23 mouse cellular contexts compared by ENCODE assay signal in genomic region chr10:45382637-45382958, GRCm38 (mm10). TPM values are rescaled to one million over a fixed set of nuclear protein-coding genes. Genes with fewer than 3 reads are reported as not detected.
A peak's percentile ranks its signal among the peaks of the same experiment; 100 is the strongest.
DNase-seq lines count a peak whose midpoint lies in the region; ATAC-seq and TF ChIP-seq lines count a peak whose summit lies in the region.
"Had no signal": no experiment of that assay in that cellular context is flagged by ENCODE, and none has a peak within 500 bp of the region (broad histone marks: within the 10 kb centered on the region; RNA-seq: fewer than 3 reads in every experiment).

No protein-coding gene starts in this region.

- TF ChIP-seq CTCF in forebrain, postnatal 0 days (IDR thresholded peaks at IDR 0.05; ENCODE audit: low read depth): no peak

- H3K4me1 ChIP-seq in forebrain, embryonic 15.5 days: no peaks in the 10 kb centered on the region
- no peaks in the 10 kb centered on the region for H3K4me1 ChIP-seq in forebrain, postnatal 0 days (ENCODE audit: insufficient read depth)
- H3K4me1 ChIP-seq in neural tube, embryonic 12.5 days: no peaks in the 10 kb centered on the region
- no peaks in the 10 kb centered on the region for H3K4me1 ChIP-seq in neural tube, embryonic 15.5 days
- H3K4me1 ChIP-seq in midbrain, embryonic 13.5 days (replicated peaks): no peaks in the 10 kb centered on the region
- H3K4me1 ChIP-seq in neural tube, embryonic 14.5 days (ENCODE audit: control insufficient read depth, insufficient read depth, low read length): no peaks in the 10 kb centered on the region
- H3K4me1 ChIP-seq: heart, embryonic 15.5 days; hindbrain, embryonic 10.5 days; hindbrain, embryonic 13.5 days had no signal

- no peak overlapping the region for H3K27ac ChIP-seq in forebrain, embryonic 15.5 days (replicated peaks)
- no peak overlapping the region for H3K27ac ChIP-seq in forebrain, postnatal 0 days (ENCODE audit: low read depth, low read length)
- H3K27ac ChIP-seq in neural tube, embryonic 12.5 days: no peak overlapping the region
- H3K27ac ChIP-seq in neural tube, embryonic 15.5 days (replicated peaks): no peak overlapping the region
- H3K27ac ChIP-seq in midbrain, embryonic 13.5 days: no peak overlapping the region
- no peak overlapping the region for H3K27ac ChIP-seq in neural tube, embryonic 14.5 days (ENCODE audit: low read depth, low read length)
- H3K27ac ChIP-seq: gastrocnemius, adult 2 months; heart, embryonic 15.5 days; hindbrain, embryonic 10.5 days; hindbrain, embryonic 13.5 days had no signal

- peak; percentile 63; the same call in 1 of the 2 replicates for ATAC-seq in forebrain, embryonic 15.5 days (replicated peaks)
- no peak for ATAC-seq in forebrain, postnatal 0 days
- peak; percentile 41; the same call in 1 of the 2 replicates for ATAC-seq in neural tube, embryonic 12.5 days (ENCODE audit: low FRiP score, low read depth)
- no peak for ATAC-seq in neural tube, embryonic 15.5 days (ENCODE audit: low FRiP score)
- peak; percentile 50 for ATAC-seq in midbrain, embryonic 13.5 days
- ATAC-seq in neural tube, embryonic 14.5 days (ENCODE audit: low read depth): 0 out of 2 replicates have a peak, but pooled peaks have one; percentile 14
- ATAC-seq: activated CD4-positive, CD25-positive, alpha-beta regulatory T cell, adult 4 months; CD4-positive, CD25-positive, alpha-beta regulatory T cell, adult 4 months had no signal

- no peak overlapping the region for H3K9ac ChIP-seq in forebrain, embryonic 15.5 days (replicated peaks)
- no peak overlapping the region for H3K9ac ChIP-seq in forebrain, postnatal 0 days
- H3K9ac ChIP-seq in neural tube, embryonic 12.5 days: no peak overlapping the region
- H3K9ac ChIP-seq in neural tube, embryonic 15.5 days (replicated peaks): no peak overlapping the region
- no peak overlapping the region for H3K9ac ChIP-seq in midbrain, embryonic 13.5 days (replicated peaks)
- no peak overlapping the region for H3K9ac ChIP-seq in neural tube, embryonic 14.5 days (replicated peaks; ENCODE audit: low read depth, low read length)
- H3K9ac ChIP-seq: heart, embryonic 12.5 days; heart, embryonic 15.5 days; hindbrain, embryonic 13.5 days had no signal

- no peak overlapping the region for H3K4me3 ChIP-seq in forebrain, embryonic 15.5 days
- H3K4me3 ChIP-seq in forebrain, postnatal 0 days (ENCODE audit: low read depth, low read length): no peak overlapping the region
- H3K4me3 ChIP-seq in neural tube, embryonic 12.5 days: no peak overlapping the region
- no peak overlapping the region for H3K4me3 ChIP-seq in neural tube, embryonic 15.5 days (replicated peaks)
- H3K4me3 ChIP-seq in midbrain, embryonic 13.5 days (replicated peaks): no peak overlapping the region
- no peak overlapping the region for H3K4me3 ChIP-seq in neural tube, embryonic 14.5 days (ENCODE audit: low read depth, low read length)
- H3K4me3 ChIP-seq: gastrocnemius, adult 2 months; heart, embryonic 12.5 days; heart, embryonic 15.5 days; hindbrain, embryonic 10.5 days; hindbrain, embryonic 13.5 days had no signal

- no peaks in the 10 kb centered on the region for H3K27me3 ChIP-seq in forebrain, embryonic 15.5 days
- H3K27me3 ChIP-seq in forebrain, postnatal 0 days (ENCODE audit: insufficient read depth, low read length): no peaks in the 10 kb centered on the region
- H3K27me3 ChIP-seq in neural tube, embryonic 12.5 days (replicated peaks): no peaks in the 10 kb centered on the region
- no peaks in the 10 kb centered on the region for H3K27me3 ChIP-seq in neural tube, embryonic 15.5 days (replicated peaks)
- H3K27me3 ChIP-seq in midbrain, embryonic 13.5 days: no peaks in the 10 kb centered on the region
- no peaks in the 10 kb centered on the region for H3K27me3 ChIP-seq in neural tube, embryonic 14.5 days (ENCODE audit: control insufficient read depth, insufficient read depth, low read length)
- H3K27me3 ChIP-seq: heart, embryonic 12.5 days; heart, embryonic 15.5 days; hindbrain, embryonic 13.5 days had no signal

- 60% methylated on average over 3 of the region's 3 CpGs for WGBS in forebrain, embryonic 15.5 days
- 54% methylated on average over 3 of the region's 3 CpGs for WGBS in forebrain, postnatal 0 days
- WGBS in neural tube, embryonic 12.5 days: 69% methylated on average over 3 of the region's 3 CpGs
- WGBS in neural tube, embryonic 15.5 days: 59% methylated on average over 3 of the region's 3 CpGs
- 58% methylated on average over 3 of the region's 3 CpGs for WGBS in midbrain, embryonic 13.5 days
- 68% methylated on average over 3 of the region's 3 CpGs for WGBS in neural tube, embryonic 14.5 days

- no peaks in the 10 kb centered on the region for H3K9me3 ChIP-seq in forebrain, embryonic 15.5 days
- H3K9me3 ChIP-seq in forebrain, postnatal 0 days (ENCODE audit: low read length): no peaks in the 10 kb centered on the region
- no peaks in the 10 kb centered on the region for H3K9me3 ChIP-seq in neural tube, embryonic 12.5 days
- H3K9me3 ChIP-seq in neural tube, embryonic 15.5 days (replicated peaks): no peaks in the 10 kb centered on the region
- H3K9me3 ChIP-seq in midbrain, embryonic 13.5 days: no peaks in the 10 kb centered on the region
- H3K9me3 ChIP-seq in neural tube, embryonic 14.5 days (ENCODE audit: control insufficient read depth, low read length): no peaks in the 10 kb centered on the region
- H3K9me3 ChIP-seq: heart, embryonic 12.5 days; heart, embryonic 15.5 days; hindbrain, embryonic 10.5 days; hindbrain, embryonic 13.5 days had no signal

- H3K36me3 ChIP-seq in forebrain, embryonic 15.5 days: no peaks in the 10 kb centered on the region
- H3K36me3 ChIP-seq in forebrain, postnatal 0 days (ENCODE audit: insufficient read depth): no peaks in the 10 kb centered on the region
- H3K36me3 ChIP-seq in neural tube, embryonic 12.5 days: peaks cover 9% of the 10 kb centered on the region; the same call in 1 of the 2 replicates
- peaks cover 2% of the 10 kb centered on the region; the same call in 1 of the 2 replicates for H3K36me3 ChIP-seq in neural tube, embryonic 15.5 days
- 0 out of 2 replicates have a peak, but pooled peaks cover 4% of the 10 kb centered on the region for H3K36me3 ChIP-seq in midbrain, embryonic 13.5 days
- H3K36me3 ChIP-seq in neural tube, embryonic 14.5 days (ENCODE audit: control insufficient read depth, insufficient read depth, low read length): no peaks in the 10 kb centered on the region
- H3K36me3 ChIP-seq: heart, embryonic 12.5 days; heart, embryonic 15.5 days had no signal

- no peak for DNase-seq in forebrain, postnatal 0 days
- no peak for DNase-seq in cerebellum, adult 8-10 months
- DNase-seq: adrenal gland, adult 8-10 months; adrenal gland, postnatal 25 days; cerebellum, adult 11-12 months; cerebellum, adult 9-10 months; cerebellum, postnatal 14 days; gastrocnemius, adult 2 months; gastrocnemius, postnatal 14 days; heart, adult 11 months; heart, postnatal 10 days; heart, postnatal 36 days had no signal

- H3K4me2 ChIP-seq in forebrain, embryonic 15.5 days (replicated peaks): no peak overlapping the region
- H3K4me2 ChIP-seq in forebrain, postnatal 0 days (ENCODE audit: low read depth): no peak overlapping the region
- no peak overlapping the region for H3K4me2 ChIP-seq in neural tube, embryonic 12.5 days (replicated peaks)
- H3K4me2 ChIP-seq in neural tube, embryonic 15.5 days: no peak overlapping the region
- H3K4me2 ChIP-seq in midbrain, embryonic 13.5 days (replicated peaks): no peak overlapping the region
- H3K4me2 ChIP-seq in neural tube, embryonic 14.5 days (ENCODE audit: low read depth, low read length): no peak overlapping the region
- H3K4me2 ChIP-seq: heart, embryonic 12.5 days; heart, embryonic 15.5 days; hindbrain, embryonic 13.5 days had no signal

RNA-seq across cellular contexts. Expression of gene Bves, which starts 47.0 kb away (rescaled TPM):
- 0.46 and 0.64 TPM in 2 replicates for polyA plus RNA-seq in forebrain, embryonic 15.5 days (2015; fragmentation: Nextera tagmentation; extraction: Ambion mirVana)
- total RNA-seq in forebrain, postnatal 0 days (2014; rRNA removed): 0.62 and 1.1 TPM in 2 replicates
- 0.34 and 0.52 TPM in 2 replicates for polyA plus RNA-seq in forebrain, postnatal 0 days (2015; fragmentation: Nextera tagmentation; extraction: Ambion mirVana)
- polyA plus RNA-seq in neural tube, embryonic 12.5 days (2016; fragmentation: Nextera tagmentation; extraction: Ambion mirVana): 2.7 and 3.2 TPM in 2 replicates
- polyA plus RNA-seq in neural tube, embryonic 15.5 days (2015; fragmentation: Nextera tagmentation; extraction: Ambion mirVana): 3.0 and 3.3 TPM in 2 replicates
- 0.90 and 1.3 TPM in 2 replicates for polyA plus RNA-seq in midbrain, embryonic 13.5 days (2015; fragmentation: Nextera tagmentation; extraction: Ambion mirVana)
- polyA plus RNA-seq in neural tube, embryonic 14.5 days (2014; fragmentation: Nextera tagmentation; extraction: Ambion mirVana): 2.4 and 5.3 TPM in 2 replicates
- polyA plus RNA-seq: activated CD4-positive, CD25-positive, alpha-beta regulatory T cell, adult 4 months; CD4-positive, CD25-positive, alpha-beta regulatory T cell, adult 4 months had no signal

Comparison
In these comparisons a context has a peak if more than half of its experiments do, and no peak if none do; other contexts are left out.
1. ATAC-seq: peak in forebrain, embryonic 15.5 days (single experiment), neural tube, embryonic 12.5 days (single experiment), midbrain, embryonic 13.5 days (single experiment) and neural tube, embryonic 14.5 days (single experiment); none in forebrain, postnatal 0 days (single experiment) and neural tube, embryonic 15.5 days (single experiment).